ENCODE assay signal across 11 mouse cellular contexts in the genomic region with DNA sequence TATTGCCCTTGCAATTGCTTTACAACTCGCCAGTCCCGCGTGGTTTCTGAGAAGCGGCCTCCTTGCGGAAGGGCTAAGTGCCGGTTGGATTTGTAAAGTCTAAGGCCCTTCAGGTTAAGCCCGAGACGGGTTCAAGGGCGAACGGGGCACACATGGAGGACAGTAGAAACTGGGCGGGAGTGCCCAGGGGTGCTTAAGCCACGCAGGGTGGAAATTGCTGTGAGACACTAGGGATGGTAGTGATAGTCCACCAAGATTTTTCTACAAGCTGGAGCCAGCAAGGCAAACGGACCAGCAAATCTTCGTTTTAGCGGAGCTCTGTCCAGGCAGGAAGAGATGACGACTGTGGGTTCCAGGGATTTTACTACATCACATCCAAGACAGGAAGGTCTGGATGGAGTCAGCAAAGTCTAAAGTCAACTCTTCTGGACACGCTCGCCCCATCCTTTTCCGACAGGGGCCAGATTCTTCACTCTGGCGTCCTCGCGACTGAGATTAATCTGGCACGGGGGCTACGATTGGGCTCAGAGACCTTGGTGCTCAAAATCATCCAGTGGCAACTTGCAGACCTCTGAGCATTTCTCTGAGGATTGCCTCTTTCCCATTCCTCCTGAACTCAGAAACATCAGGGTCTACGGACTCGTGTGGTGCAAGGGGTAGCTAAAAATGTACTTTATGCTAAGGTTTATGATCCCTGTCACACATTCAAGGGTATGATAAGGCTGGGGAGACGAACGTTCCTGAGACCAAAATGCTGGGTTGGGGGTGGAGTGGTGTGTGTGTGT. TPM values are rescaled to one million over a fixed set of nuclear protein-coding genes. Genes with fewer than 3 reads are reported as not detected.
DNase-seq lines count a peak whose midpoint lies in the region; ATAC-seq and TF ChIP-seq lines count a peak whose summit lies in the region.
"Had no signal": no experiment of that assay in that cellular context is flagged by ENCODE, and none has a peak within 500 bp of the region (broad histone marks: within the 10 kb centered on the region; RNA-seq: fewer than 3 reads in every experiment).

No protein-coding gene starts in this region.

- peak overlapping the region; percentile 84 for H3K27ac ChIP-seq in forebrain, embryonic 11.5 days (ENCODE audit: low read depth, low read length)
- no peak overlapping the region for H3K27ac ChIP-seq in limb, embryonic 13.5 days
- H3K27ac ChIP-seq: gastrocnemius, adult 2 months; liver, embryonic 15.5 days had no signal

- intact Hi-C loops in left cerebral cortex, postnatal 25 days (cut with DNase I) = no loop called here

- no peak for TF ChIP-seq CTCF in E14TG2a.4 (conservative IDR thresholded peaks at IDR 0.05; ENCODE audit: low read length)

- H3K36me3 ChIP-seq in E14TG2a.4 (ENCODE audit: insufficient read depth, low read length) = no peaks in the 10 kb centered on the region
- H3K36me3 ChIP-seq in forebrain, embryonic 11.5 days (ENCODE audit: control insufficient read depth, insufficient read depth, low read length) = no peaks in the 10 kb centered on the region
- H3K36me3 ChIP-seq in limb, embryonic 13.5 days = no peaks in the 10 kb centered on the region
- H3K36me3 ChIP-seq: liver, embryonic 15.5 days had no signal

- H3K4me3 ChIP-seq in E14TG2a.4 (replicated peaks; ENCODE audit: low read length) = peak overlapping the region; percentile 49
- H3K4me3 ChIP-seq in forebrain, embryonic 11.5 days (ENCODE audit: low read depth, low read length) = peak overlapping the region; percentile 24
- H3K4me3 ChIP-seq in limb, embryonic 13.5 days = no peak overlapping the region
- H3K4me3 ChIP-seq: gastrocnemius, adult 2 months; liver, embryonic 15.5 days had no signal

- peak overlapping the region; percentile 66 for H3K9ac ChIP-seq in forebrain, embryonic 11.5 days (ENCODE audit: low read length)
- H3K9ac ChIP-seq in limb, embryonic 13.5 days = no peak overlapping the region
- H3K9ac ChIP-seq: liver, embryonic 15.5 days had no signal

- H3K9me3 ChIP-seq in E14TG2a.4 (ENCODE audit: low read length) = no peaks in the 10 kb centered on the region
- no peaks in the 10 kb centered on the region for H3K9me3 ChIP-seq in forebrain, embryonic 11.5 days (ENCODE audit: control insufficient read depth, low read length)
- no peaks in the 10 kb centered on the region for H3K9me3 ChIP-seq in limb, embryonic 13.5 days
- H3K9me3 ChIP-seq: liver, embryonic 15.5 days had no signal

- ATAC-seq in forebrain, embryonic 11.5 days (replicated peaks; ENCODE audit: low FRiP score) = no peak
- ATAC-seq in limb, embryonic 13.5 days (ENCODE audit: low FRiP score, low read depth) = no peak

- H3K4me2 ChIP-seq in forebrain, embryonic 11.5 days (ENCODE audit: low read depth, low read length, severe bottlenecking) = peak overlapping the region; percentile 55
- H3K4me2 ChIP-seq in limb, embryonic 13.5 days (replicated peaks) = peak overlapping the region; percentile 41
- H3K4me2 ChIP-seq: liver, embryonic 15.5 days had no signal

- peaks cover 24% of the 10 kb centered on the region for H3K27me3 ChIP-seq in E14TG2a.4 (ENCODE audit: insufficient read depth, low read length)
- H3K27me3 ChIP-seq in forebrain, embryonic 11.5 days (ENCODE audit: control insufficient read depth, insufficient read depth, low read length) = peaks cover 16% of the 10 kb centered on the region
- H3K27me3 ChIP-seq in limb, embryonic 13.5 days = peaks cover 95% of the 10 kb centered on the region

- peak; percentile 47 to 69 for DNase-seq in cerebellum, adult 18-20 months
- DNase-seq in forebrain, embryonic 11.5 days (ENCODE audit: low spot score) = peak; percentile 76
- DNase-seq in natural killer cell, adult 2 months (ENCODE audit: low spot score in 2 of 2) = no peak
- DNase-seq in kidney, adult 9 months = no peak
- no peak for DNase-seq in adrenal gland, adult 2 months
- DNase-seq in left cerebral cortex, postnatal 25 days (ENCODE audit: low spot score in 2 of 2) = no peak
- DNase-seq: gastrocnemius, adult 2 months had no signal

- H3K4me1 ChIP-seq in E14TG2a.4 (replicated peaks; ENCODE audit: low read depth, low read length) = peaks cover 74% of the 10 kb centered on the region
- H3K4me1 ChIP-seq in forebrain, embryonic 11.5 days (replicated peaks; ENCODE audit: control insufficient read depth, insufficient read depth, low read length) = peaks cover 14% of the 10 kb centered on the region; the same call in 1 of the 2 replicates
- peaks cover 39% of the 10 kb centered on the region for H3K4me1 ChIP-seq in limb, embryonic 13.5 days

- WGBS in forebrain, embryonic 11.5 days = 3% methylated on average over 28 of the region's 28 CpGs
- 6% methylated on average over 28 of the region's 28 CpGs for WGBS in limb, embryonic 13.5 days

RNA-seq across cellular contexts. Expression of a gene that starts 3.7 kb away (rescaled TPM):
- 28.6 and 30.0 TPM in 2 replicates for polyA plus RNA-seq in forebrain, embryonic 11.5 days (2014; fragmentation: Nextera tagmentation; extraction: Ambion mirVana)
- polyA plus RNA-seq in limb, embryonic 13.5 days (2015; fragmentation: Nextera tagmentation; extraction: Ambion mirVana) = 2.3 and 2.6 TPM in 2 replicates
- not detected for total RNA-seq in adrenal gland, adult 2 months (2021)
- 0.02 TPM in 1 of 2 replicates, not detected in the other for polyA plus RNA-seq in adrenal gland, adult 2 months (2012; rRNA removed)
- 1 to 10 TPM; 2.3 to 2.7 TPM for total RNA-seq in left cerebral cortex, postnatal 25 days (2021)
- total RNA-seq: gastrocnemius, adult 2 months had no signal
- polyA plus RNA-seq: liver, embryonic 15.5 days had no signal

RNA-seq across cellular contexts. Expression of a gene that starts 6.1 kb away (rescaled TPM):
- polyA plus RNA-seq in forebrain, embryonic 11.5 days (2014; fragmentation: Nextera tagmentation; extraction: Ambion mirVana) = 10.3 and 11.4 TPM in 2 replicates
- polyA plus RNA-seq in limb, embryonic 13.5 days (2015; fragmentation: Nextera tagmentation; extraction: Ambion mirVana) = 2.8 and 3.2 TPM in 2 replicates
- not detected for total RNA-seq in adrenal gland, adult 2 months (2021)
- 0.10 and 0.41 TPM in 2 replicates for polyA plus RNA-seq in adrenal gland, adult 2 months (2012; rRNA removed)
- 10 to 100 TPM; 16.0 to 16.5 TPM for total RNA-seq in left cerebral cortex, postnatal 25 days (2021)
- total RNA-seq: gastrocnemius, adult 2 months had no signal
- polyA plus RNA-seq: kidney, embryonic 14.5 days; liver, embryonic 15.5 days had no signal

RNA-seq across cellular contexts. Expression of a gene that starts 18.2 kb away (rescaled TPM):
- polyA plus RNA-seq in forebrain, embryonic 11.5 days (2014; fragmentation: Nextera tagmentation; extraction: Ambion mirVana) = 1.7 and 2.4 TPM in 2 replicates
- 0.18 and 0.37 TPM in 2 replicates for polyA plus RNA-seq in limb, embryonic 13.5 days (2015; fragmentation: Nextera tagmentation; extraction: Ambion mirVana)
- total RNA-seq in adrenal gland, adult 2 months (2021) = not detected
- polyA plus RNA-seq in adrenal gland, adult 2 months (2012; rRNA removed) = not detected in 2 replicates
- total RNA-seq in left cerebral cortex, postnatal 25 days (2021) = under 1 TPM in 1 of 2 experiments, not detected in 1; 0.23 TPM
- total RNA-seq: gastrocnemius, adult 2 months had no signal
- polyA plus RNA-seq: kidney, embryonic 14.5 days; liver, embryonic 15.5 days had no signal

RNA-seq across cellular contexts. Expression of a gene that starts 21.2 kb away (rescaled TPM):
- polyA plus RNA-seq in forebrain, embryonic 11.5 days (2014; fragmentation: Nextera tagmentation; extraction: Ambion mirVana) = 0.29 and 0.48 TPM in 2 replicates
- polyA plus RNA-seq in limb, embryonic 13.5 days (2015; fragmentation: Nextera tagmentation; extraction: Ambion mirVana) = not detected in 2 replicates
- total RNA-seq in adrenal gland, adult 2 months (2021) = not detected
- not detected in 2 replicates for polyA plus RNA-seq in adrenal gland, adult 2 months (2012; rRNA removed)
- total RNA-seq in left cerebral cortex, postnatal 25 days (2021) = not detected
- total RNA-seq: gastrocnemius, adult 2 months had no signal
- polyA plus RNA-seq: kidney, embryonic 14.5 days; liver, embryonic 15.5 days had no signal

Comparison
In these comparisons a context has a peak if more than half of its experiments do, and no peak if none do; other contexts are left out.
1. DNase-seq: peak in cerebellum, adult 18-20 months (2 of 2) and forebrain, embryonic 11.5 days (single experiment); none in natural killer cell, adult 2 months (0 of 2), kidney, adult 9 months (single experiment), adrenal gland, adult 2 months (single experiment) and left cerebral cortex, postnatal 25 days (0 of 2).